Mouse (Mus musculus) small intestine, adult 2 months (tissue): Measurements from ENCODE around the gene Ptges3. TPM values are rescaled to one million over a fixed set of nuclear protein-coding genes. Genes with fewer than 3 reads are reported as not detected.

Experiments used
- H3K27ac ChIP-seq: fragments of 200-500 bp; 2 replicates; pipeline ENCODE4 v1.5.1; 2012; ENCODE audit warnings: low read depth, low read length, control low read depth, inconsistent platforms; ENCODE audit not compliant: insufficient read depth
- H3K27me3 ChIP-seq: fragments of 200-500 bp; 2 replicates; pipeline ENCODE4 v1.6.1; 2012; ENCODE audit warnings: mild to moderate bottlenecking, moderate library complexity, low read length, inconsistent platforms; ENCODE audit not compliant: control insufficient read depth, insufficient read depth
- H3K36me3 ChIP-seq: fragments of 200-500 bp; 2 replicates; pipeline ENCODE4 v1.6.1; 2012; ENCODE audit warnings: mild to moderate bottlenecking, low read length, control low read depth, inconsistent platforms; ENCODE audit not compliant: control insufficient read depth, insufficient read depth
- H3K4me1 ChIP-seq: fragments of 200-500 bp; 2 replicates; pipeline ENCODE4 v1.6.1; 2012; ENCODE audit warnings: low read length, inconsistent platforms, mixed read lengths; ENCODE audit not compliant: control insufficient read depth, insufficient read depth, insufficient read length
- H3K4me3 ChIP-seq: fragments of 200-500 bp; 2 replicates; pipeline ENCODE4 v1.5.1; 2012; ENCODE audit warnings: low read depth, mild to moderate bottlenecking, control low read depth, inconsistent platforms, low read length, moderate library complexity
- CTCF ChIP-seq: fragments of 200-500 bp; IDR thresholded peaks from 2 replicates; pipeline ENCODE4 v1.5.1; 2012; ENCODE audit warnings: low read depth, mild to moderate bottlenecking, control low read depth, inconsistent platforms, low read length, moderate library complexity, mixed read lengths; ENCODE audit not compliant: insufficient replicate concordance, insufficient read length; ENCODE audit errors: extremely low read depth
- POLR2A ChIP-seq: fragments of 200-500 bp; IDR thresholded peaks from 2 replicates; pipeline ENCODE4 v1.6.1; 2012; ENCODE audit warnings: low read depth, mild to moderate bottlenecking, control low read depth, inconsistent platforms, low read length, moderate library complexity
- WGBS: fragments of 180-500 bp; shearing (Covaris S2); methylation state at CpG from one replicate; pipeline ENCODE4 v1.1.7; 2018; 5-methylcytosine and 5-hydroxymethylcytosine counted together
- polyA plus RNA-seq: library from polyadenylated mRNA; depleted of rRNA; stranded (reverse); fragments of >200 nt; gene quantifications from 2 replicates; pipeline ENCODE4 v1.2.3, GENCODE M21; 2012

Ptges3 gene
- polyA plus RNA-seq, 1 experiment, result 38.1 TPM

GRCm38 (mm10) chr10:128036746-128037425, 21.9 kb upstream of the Ptges3 start:
- Histone ChIP-seq H3K36me3 (peaks cover 28% of the 10 kb centered on the region), H3K4me1 (peaks cover 10% of the 10 kb centered on the region), H3K4me3 (peak overlapping the region; percentile 95), H3K27me3 (no peaks in the 10 kb centered on the region), H3K27ac (peak overlapping the region; percentile 83)
- WGBS, result 2% methylated on average over 10 of the region's 10 CpGs
- no peak for TF ChIP-seq POLR2A
- TF ChIP-seq CTCF, result no peak

- Histone ChIP-seq H3K4me3 (no peak overlapping the region), H3K27me3 (no peaks in the 10 kb centered on the region), H3K4me1 (peaks cover 10% of the 10 kb centered on the region), H3K27ac (no peak overlapping the region), H3K36me3 (peaks cover 32% of the 10 kb centered on the region)
- TF ChIP-seq POLR2A (no peak), CTCF (no peak)
- 41% methylated on average over 3 of the region's 3 CpGs for WGBS
These were observed 20.8 kb upstream of the Ptges3 start for GRCm38 (mm10) chr10:128037921-128038320.

- no peak overlapping the region for H3K27ac ChIP-seq
- peaks cover 10% of the 10 kb centered on the region for H3K4me1 ChIP-seq
- no peak for TF ChIP-seq CTCF
- TF ChIP-seq POLR2A, result no peak
- no peak overlapping the region for H3K4me3 ChIP-seq
- peaks cover 44% of the 10 kb centered on the region for H3K36me3 ChIP-seq
- H3K27me3 ChIP-seq, result no peaks in the 10 kb centered on the region
- WGBS, result 21% methylated on average over 5 of the region's 5 CpGs
These were observed 19.6 kb upstream of the Ptges3 start for GRCm38 (mm10) chr10:128039167-128039566.

GRCm38 (mm10) chr10:128039858-128040257, 18.9 kb upstream of the Ptges3 start:
- TF ChIP-seq CTCF (no peak), POLR2A (no peak)
- H3K36me3 ChIP-seq, result peaks cover 47% of the 10 kb centered on the region
- no peaks in the 10 kb centered on the region for H3K27me3 ChIP-seq
- no peak overlapping the region for H3K4me3 ChIP-seq
- peaks cover 6% of the 10 kb centered on the region for H3K4me1 ChIP-seq
- H3K27ac ChIP-seq, result no peak overlapping the region
- WGBS, result 61% methylated on average over 3 of the region's 3 CpGs

GRCm38 (mm10) chr10:128040293-128040692, 18.5 kb upstream of the Ptges3 start:
- 87% methylated on average over 5 of the region's 5 CpGs for WGBS
- TF ChIP-seq POLR2A (no peak), CTCF (no peak)
- no peaks in the 10 kb centered on the region for H3K27me3 ChIP-seq
- peaks cover 48% of the 10 kb centered on the region for H3K36me3 ChIP-seq
- H3K27ac ChIP-seq, result no peak overlapping the region
- peaks cover 6% of the 10 kb centered on the region for H3K4me1 ChIP-seq
- no peak overlapping the region for H3K4me3 ChIP-seq

- 76% methylated on average over 4 of the region's 4 CpGs for WGBS
- Histone ChIP-seq H3K4me3 (no peak overlapping the region), H3K27me3 (no peaks in the 10 kb centered on the region), H3K4me1 (peaks cover 6% of the 10 kb centered on the region), H3K27ac (no peak overlapping the region), H3K36me3 (peaks cover 59% of the 10 kb centered on the region)
- no peak for TF ChIP-seq CTCF
- TF ChIP-seq POLR2A, result no peak
These were observed 17.1 kb upstream of the Ptges3 start for GRCm38 (mm10) chr10:128041636-128042035.

GRCm38 (mm10) chr10:128042466-128042865, 16.3 kb upstream of the Ptges3 start:
- H3K4me1 ChIP-seq, result peaks cover 4% of the 10 kb centered on the region
- no peaks in the 10 kb centered on the region for H3K27me3 ChIP-seq
- WGBS, result 92% methylated on average over 3 of the region's 3 CpGs
- TF ChIP-seq POLR2A (no peak), CTCF (no peak)
- H3K36me3 ChIP-seq, result peaks cover 64% of the 10 kb centered on the region
- no peak overlapping the region for H3K27ac ChIP-seq
- no peak overlapping the region for H3K4me3 ChIP-seq
